ENCODE assay signal across 20 mouse cellular contexts in the genomic region with DNA sequence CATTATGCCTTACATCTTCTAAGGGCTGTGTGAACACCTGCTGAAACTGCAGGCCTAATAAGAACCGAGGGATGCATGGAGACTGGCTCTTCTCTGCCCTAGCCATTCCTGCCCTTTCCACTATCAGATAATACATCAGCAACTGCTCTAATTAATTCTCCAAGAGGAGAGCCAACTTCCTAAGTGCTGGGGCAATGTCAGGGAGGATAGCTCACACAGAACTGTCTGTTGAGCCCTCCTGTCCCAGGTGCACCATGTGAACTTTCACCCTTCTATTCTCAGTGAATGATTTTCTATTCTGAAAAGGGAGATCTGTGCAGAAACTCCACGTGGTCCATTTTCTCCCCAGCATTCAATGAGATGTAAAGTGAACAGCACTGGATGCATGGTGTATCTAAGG.
A peak's percentile ranks its signal among the peaks of the same experiment; 100 is the strongest.
DNase-seq lines count a peak whose midpoint lies in the region; ATAC-seq and TF ChIP-seq lines count a peak whose summit lies in the region.
"Had no signal": no experiment of that assay in that cellular context is flagged by ENCODE, and none has a peak within 500 bp of the region (broad histone marks: within the 10 kb centered on the region; RNA-seq: fewer than 3 reads in every experiment).

No protein-coding gene starts in this region.

- H3K9me3 ChIP-seq in hindbrain, embryonic 10.5 days: no peaks in the 10 kb centered on the region
- no peaks in the 10 kb centered on the region for H3K9me3 ChIP-seq in hindbrain, embryonic 12.5 days (replicated peaks)
- H3K9me3 ChIP-seq in kidney, embryonic 15.5 days (replicated peaks): no peaks in the 10 kb centered on the region
- H3K9me3 ChIP-seq in midbrain, embryonic 11.5 days (ENCODE audit: control insufficient read depth, low read length): no peaks in the 10 kb centered on the region
- no peaks in the 10 kb centered on the region for H3K9me3 ChIP-seq in midbrain, postnatal 0 days (ENCODE audit: low read length)
- H3K9me3 ChIP-seq in hindbrain, embryonic 16.5 days (ENCODE audit: control insufficient read depth, low read length): no peaks in the 10 kb centered on the region
- H3K9me3 ChIP-seq: embryonic facial prominence, embryonic 15.5 days; heart, embryonic 13.5 days; intestine, embryonic 15.5 days had no signal

- no peak overlapping the region for H3K4me3 ChIP-seq in hindbrain, embryonic 10.5 days
- no peak overlapping the region for H3K4me3 ChIP-seq in hindbrain, embryonic 12.5 days
- H3K4me3 ChIP-seq in kidney, embryonic 15.5 days (replicated peaks): no peak overlapping the region
- no peak overlapping the region for H3K4me3 ChIP-seq in midbrain, embryonic 11.5 days (ENCODE audit: low read depth, low read length)
- no peak overlapping the region for H3K4me3 ChIP-seq in midbrain, postnatal 0 days (ENCODE audit: low read depth, low read length)
- no peak overlapping the region for H3K4me3 ChIP-seq in hindbrain, embryonic 16.5 days (ENCODE audit: low read length)
- H3K4me3 ChIP-seq: embryonic facial prominence, embryonic 15.5 days; gastrocnemius, adult 2 months; heart, embryonic 13.5 days; intestine, embryonic 15.5 days had no signal

- no peak overlapping the region for H3K9ac ChIP-seq in hindbrain, embryonic 12.5 days
- no peak overlapping the region for H3K9ac ChIP-seq in kidney, embryonic 15.5 days
- no peak overlapping the region for H3K9ac ChIP-seq in midbrain, embryonic 11.5 days (ENCODE audit: low read length)
- no peak overlapping the region for H3K9ac ChIP-seq in midbrain, postnatal 0 days (replicated peaks; ENCODE audit: low read length, poor library complexity, severe bottlenecking)
- no peak overlapping the region for H3K9ac ChIP-seq in hindbrain, embryonic 16.5 days (ENCODE audit: low read depth, low read length)
- H3K9ac ChIP-seq: embryonic facial prominence, embryonic 15.5 days; forebrain, postnatal 0 days; heart, embryonic 13.5 days; intestine, embryonic 15.5 days had no signal

- H3K27me3 ChIP-seq in hindbrain, embryonic 10.5 days (ENCODE audit: insufficient read depth, poor library complexity, severe bottlenecking): no peaks in the 10 kb centered on the region
- no peaks in the 10 kb centered on the region for H3K27me3 ChIP-seq in hindbrain, embryonic 12.5 days
- H3K27me3 ChIP-seq in kidney, embryonic 15.5 days: no peaks in the 10 kb centered on the region
- H3K27me3 ChIP-seq in midbrain, embryonic 11.5 days (ENCODE audit: control insufficient read depth, insufficient read depth, low read length): no peaks in the 10 kb centered on the region
- no peaks in the 10 kb centered on the region for H3K27me3 ChIP-seq in midbrain, postnatal 0 days (ENCODE audit: insufficient read depth, low read length)
- no peaks in the 10 kb centered on the region for H3K27me3 ChIP-seq in hindbrain, embryonic 16.5 days (replicated peaks; ENCODE audit: control insufficient read depth, insufficient read depth, low read length)
- H3K27me3 ChIP-seq: embryonic facial prominence, embryonic 15.5 days; heart, embryonic 13.5 days; intestine, embryonic 15.5 days had no signal

- no peak for DNase-seq in hindbrain, embryonic 10.5 days (ENCODE audit: low spot score)
- no peak for DNase-seq in kidney, postnatal 25 days
- no peak for DNase-seq in midbrain, embryonic 11.5 days (ENCODE audit: low spot score, missing footprints)
- DNase-seq in midbrain, postnatal 0 days (ENCODE audit: low spot score): no peak
- DNase-seq in frontal cortex, postnatal 14 days (ENCODE audit: low spot score in 2 of 2): no peak
- DNase-seq: adrenal gland, postnatal 10 days; cerebellum, adult 11 months; cerebellum, adult 8-10 months; cerebellum, postnatal 14 days; embryo, embryonic 11 days; forebrain, postnatal 0 days; gastrocnemius, adult 2 months; gastrocnemius, postnatal 25 days; heart, postnatal 36 days had no signal

- WGBS in hindbrain, embryonic 10.5 days: 48% methylated on average over 2 of the region's 2 CpGs
- whole genome bisulfite sequencing in hindbrain, embryonic 12.5 days: 44% methylated on average over 2 of the region's 2 CpGs
- 31% methylated on average over 2 of the region's 2 CpGs for whole genome bisulfite sequencing in kidney, embryonic 15.5 days
- WGBS in midbrain, embryonic 11.5 days: 34% methylated on average over 2 of the region's 2 CpGs
- WGBS in midbrain, postnatal 0 days: 23% methylated on average over 2 of the region's 2 CpGs
- WGBS in hindbrain, embryonic 16.5 days: 40% methylated on average over 2 of the region's 2 CpGs

- H3K36me3 ChIP-seq in hindbrain, embryonic 10.5 days: 0 out of 2 replicates have a peak, but pooled peaks cover 4% of the 10 kb centered on the region
- H3K36me3 ChIP-seq in hindbrain, embryonic 12.5 days: no peaks in the 10 kb centered on the region
- no peaks in the 10 kb centered on the region for H3K36me3 ChIP-seq in kidney, embryonic 15.5 days
- H3K36me3 ChIP-seq in midbrain, embryonic 11.5 days (ENCODE audit: control insufficient read depth, insufficient read depth, low read length): no peaks in the 10 kb centered on the region
- H3K36me3 ChIP-seq in midbrain, postnatal 0 days (ENCODE audit: insufficient read depth, low read length): no peaks in the 10 kb centered on the region
- H3K36me3 ChIP-seq in hindbrain, embryonic 16.5 days (ENCODE audit: control insufficient read depth, insufficient read depth, low read length): no peaks in the 10 kb centered on the region
- H3K36me3 ChIP-seq: embryonic facial prominence, embryonic 15.5 days; heart, embryonic 13.5 days; intestine, embryonic 15.5 days had no signal

- H3K4me1 ChIP-seq in hindbrain, embryonic 10.5 days (replicated peaks): peaks cover 27% of the 10 kb centered on the region
- H3K4me1 ChIP-seq in hindbrain, embryonic 12.5 days: peaks cover 6% of the 10 kb centered on the region; the same call in 1 of the 2 replicates
- peaks cover 11% of the 10 kb centered on the region for H3K4me1 ChIP-seq in kidney, embryonic 15.5 days
- no peaks in the 10 kb centered on the region; the same call in 1 of the 2 replicates for H3K4me1 ChIP-seq in midbrain, embryonic 11.5 days (ENCODE audit: control insufficient read depth, insufficient read depth, low read length)
- H3K4me1 ChIP-seq in midbrain, postnatal 0 days (ENCODE audit: insufficient read depth, low read length): peaks cover 2% of the 10 kb centered on the region; the same call in 1 of the 2 replicates
- H3K4me1 ChIP-seq in hindbrain, embryonic 16.5 days (ENCODE audit: control insufficient read depth, insufficient read depth, low read depth, low read length): 0 out of 2 replicates have a peak, but pooled peaks cover 3% of the 10 kb centered on the region
- H3K4me1 ChIP-seq: embryonic facial prominence, embryonic 15.5 days; heart, embryonic 13.5 days; intestine, embryonic 15.5 days had no signal

- peak overlapping the region; percentile 62; the same call in 1 of the 2 replicates for H3K27ac ChIP-seq in hindbrain, embryonic 10.5 days
- no peak overlapping the region for H3K27ac ChIP-seq in hindbrain, embryonic 12.5 days
- 0 out of 2 replicates have a peak overlapping the region, but pooled peaks have one; percentile 5 for H3K27ac ChIP-seq in kidney, embryonic 15.5 days
- no peak overlapping the region for H3K27ac ChIP-seq in midbrain, embryonic 11.5 days (ENCODE audit: low read depth, low read length)
- H3K27ac ChIP-seq in midbrain, postnatal 0 days (ENCODE audit: low read depth, low read length): no peak overlapping the region
- no peak overlapping the region for H3K27ac ChIP-seq in hindbrain, embryonic 16.5 days (ENCODE audit: low read depth, low read length)
- H3K27ac ChIP-seq: embryonic facial prominence, embryonic 15.5 days; gastrocnemius, adult 2 months; heart, embryonic 13.5 days; intestine, embryonic 15.5 days had no signal

- TF ChIP-seq CTCF in midbrain, postnatal 0 days (IDR thresholded peaks at IDR 0.05): no peak

- ATAC-seq in hindbrain, embryonic 12.5 days (ENCODE audit: low FRiP score): no peak
- ATAC-seq in kidney, embryonic 15.5 days (replicated peaks; ENCODE audit: low FRiP score): peak; percentile 56
- ATAC-seq in midbrain, embryonic 11.5 days (ENCODE audit: low FRiP score): peak; percentile 26; the same call in 1 of the 2 replicates
- no peak for ATAC-seq in midbrain, postnatal 0 days (ENCODE audit: low FRiP score)
- ATAC-seq in hindbrain, embryonic 16.5 days: 0 out of 2 replicates have a peak, but pooled peaks have one; percentile 30
- ATAC-seq: forebrain, postnatal 0 days; intestine, embryonic 15.5 days had no signal

- H3K4me2 ChIP-seq in hindbrain, embryonic 12.5 days (replicated peaks): no peak overlapping the region
- H3K4me2 ChIP-seq in kidney, embryonic 15.5 days: no peak overlapping the region
- H3K4me2 ChIP-seq in midbrain, embryonic 11.5 days: no peak overlapping the region
- no peak overlapping the region for H3K4me2 ChIP-seq in midbrain, postnatal 0 days (ENCODE audit: low read depth, low read length, poor library complexity, severe bottlenecking)
- H3K4me2 ChIP-seq in hindbrain, embryonic 16.5 days (ENCODE audit: low read length): no peak overlapping the region
- H3K4me2 ChIP-seq: embryonic facial prominence, embryonic 15.5 days; heart, embryonic 13.5 days; intestine, embryonic 15.5 days had no signal

Comparison
In these comparisons a context has a peak if more than half of its experiments do, and no peak if none do; other contexts are left out.
1. H3K27ac ChIP-seq: peak in hindbrain, embryonic 10.5 days (single experiment) and kidney, embryonic 15.5 days (single experiment); none in hindbrain, embryonic 12.5 days (single experiment), midbrain, embryonic 11.5 days (single experiment), midbrain, postnatal 0 days (single experiment) and hindbrain, embryonic 16.5 days (single experiment).
2. ATAC-seq: peak in kidney, embryonic 15.5 days (single experiment), midbrain, embryonic 11.5 days (single experiment) and hindbrain, embryonic 16.5 days (single experiment); none in hindbrain, embryonic 12.5 days (single experiment) and midbrain, postnatal 0 days (single experiment).